Mouse (Mus musculus): Measurements from ENCODE around the gene Pard3b. TPM values are rescaled to one million over a fixed set of nuclear protein-coding genes. Genes with fewer than 3 reads are reported as not detected.

The Pard3b gene
- polyA plus RNA-seq, 1 experiment: not detected

DNA sequence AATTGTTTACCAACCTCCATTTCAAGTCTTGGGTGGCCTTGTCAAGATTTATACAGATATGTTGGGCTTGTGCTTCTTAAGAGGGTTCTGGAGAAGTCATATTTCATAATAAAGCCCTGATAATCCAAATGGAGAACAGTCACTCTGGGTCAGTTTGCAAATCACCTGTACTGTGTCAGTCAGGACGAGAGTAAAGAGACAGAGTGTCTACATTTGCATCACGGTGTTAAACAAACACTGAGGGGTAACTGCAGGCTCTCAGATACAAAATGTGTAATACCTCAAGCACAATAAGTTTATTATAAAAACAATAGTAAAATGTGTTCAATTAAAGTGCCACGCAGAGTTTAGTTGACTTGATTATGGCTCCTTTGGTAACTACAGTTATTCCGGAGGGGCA lies 91.0 kb downstream of the Pard3b start:
- WGBS: 60% methylated on average over 4 of the region's 4 CpGs
- H3K4me1 ChIP-seq (ENCODE audit: control insufficient read depth, insufficient read depth, low read length): no peaks in the 10 kb centered on the region
- TF ChIP-seq POLR2A (IDR thresholded peaks at IDR 0.05; ENCODE audit: insufficient read depth, low read depth, low read length): no peak
- no peak for TF ChIP-seq CTCF (IDR thresholded peaks at IDR 0.05; ENCODE audit: insufficient read depth, low read depth, low read length)

DNA sequence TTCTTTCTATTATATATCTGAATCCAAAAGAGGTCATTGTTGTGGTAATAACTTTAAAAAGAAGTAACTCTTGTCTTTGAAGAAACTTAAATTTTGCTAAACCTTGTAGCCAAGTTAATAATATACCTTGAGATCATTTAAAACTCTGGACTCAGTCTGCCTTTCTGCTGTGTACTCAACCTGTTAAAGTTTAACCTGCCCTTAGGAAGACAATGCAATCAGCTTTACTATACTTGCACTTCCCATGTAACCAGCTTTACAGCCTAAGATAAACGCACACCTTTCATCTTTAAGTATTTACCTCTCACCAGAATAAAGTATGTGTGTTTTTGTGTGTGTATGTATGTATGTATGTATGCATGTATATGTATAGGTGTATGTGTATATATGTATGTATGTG lies 97.9 kb downstream of the Pard3b start:
- 95% methylated on average over 1 of the region's 1 CpGs for WGBS
- no peak for TF ChIP-seq POLR2A (IDR thresholded peaks at IDR 0.05; ENCODE audit: insufficient read depth, low read depth, low read length)
- H3K27ac ChIP-seq (ENCODE audit: insufficient read depth, low read depth, low read length): no peak overlapping the region
- no peak overlapping the region for H3K4me3 ChIP-seq (ENCODE audit: insufficient read depth, low read depth, low read length)
- no peaks in the 10 kb centered on the region for H3K4me1 ChIP-seq (ENCODE audit: control insufficient read depth, insufficient read depth, low read length)

More for the DNA sequence above, 91.0 kb downstream of the Pard3b start:
- Histone ChIP-seq H3K4me3 (ENCODE audit: insufficient read depth, low read depth, low read length) (no peak overlapping the region), H3K27ac (ENCODE audit: insufficient read depth, low read depth, low read length) (no peak overlapping the region)

DNA sequence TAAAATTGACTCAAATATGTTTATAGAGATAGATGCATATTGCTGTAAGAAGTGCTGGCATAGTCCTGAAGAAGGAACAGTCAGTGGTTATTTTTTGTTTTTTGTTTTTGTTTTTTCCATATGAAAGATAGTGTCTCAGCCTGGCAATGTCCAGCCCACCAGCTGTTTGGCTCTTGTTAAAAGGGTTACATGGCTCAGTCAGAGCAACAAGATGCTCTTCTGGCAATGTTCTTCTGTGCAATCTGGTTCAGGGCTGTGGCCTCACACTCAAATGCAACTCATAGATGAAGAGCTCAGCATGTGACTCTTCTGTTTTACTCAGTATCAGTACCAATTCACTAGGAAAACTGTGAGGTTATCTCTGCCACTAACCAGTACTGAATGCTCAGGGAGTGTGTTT lies 104.2 kb downstream of the Pard3b start:
- Histone ChIP-seq H3K4me1 (ENCODE audit: control insufficient read depth, insufficient read depth, low read length) (no peaks in the 10 kb centered on the region), H3K27ac (ENCODE audit: insufficient read depth, low read depth, low read length) (no peak overlapping the region), H3K4me3 (ENCODE audit: insufficient read depth, low read depth, low read length) (no peak overlapping the region)
- TF ChIP-seq POLR2A (IDR thresholded peaks at IDR 0.05; ENCODE audit: insufficient read depth, low read depth, low read length): no peak
- no peak for TF ChIP-seq CTCF (IDR thresholded peaks at IDR 0.05; ENCODE audit: insufficient read depth, low read depth, low read length)

DNA sequence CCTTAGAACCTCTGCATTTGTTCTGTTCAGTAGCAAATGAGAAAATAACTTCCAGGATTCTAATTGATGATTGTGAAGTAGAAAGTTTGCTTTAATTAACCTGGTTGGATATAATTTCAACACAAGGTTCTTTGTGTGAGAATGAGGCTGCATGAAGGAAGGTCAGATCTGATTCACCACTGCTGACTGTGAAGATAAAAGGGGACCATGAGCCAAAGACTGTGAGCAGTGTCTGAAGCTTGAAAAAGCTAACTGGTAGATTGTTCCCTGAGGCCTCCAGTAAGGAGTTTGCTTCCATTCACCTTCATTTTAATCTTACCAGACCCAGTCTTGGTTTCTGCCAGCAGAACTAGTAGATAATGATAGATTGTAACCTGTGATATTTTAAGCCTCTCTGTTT lies 108.9 kb downstream of the Pard3b start:
- Histone ChIP-seq H3K4me3 (ENCODE audit: insufficient read depth, low read depth, low read length) (no peak overlapping the region), H3K4me1 (ENCODE audit: control insufficient read depth, insufficient read depth, low read length) (no peaks in the 10 kb centered on the region), H3K27ac (ENCODE audit: insufficient read depth, low read depth, low read length) (no peak overlapping the region)
- TF ChIP-seq POLR2A (IDR thresholded peaks at IDR 0.05; ENCODE audit: insufficient read depth, low read depth, low read length) (no peak), CTCF (IDR thresholded peaks at IDR 0.05; ENCODE audit: insufficient read depth, low read depth, low read length) (no peak)

DNA sequence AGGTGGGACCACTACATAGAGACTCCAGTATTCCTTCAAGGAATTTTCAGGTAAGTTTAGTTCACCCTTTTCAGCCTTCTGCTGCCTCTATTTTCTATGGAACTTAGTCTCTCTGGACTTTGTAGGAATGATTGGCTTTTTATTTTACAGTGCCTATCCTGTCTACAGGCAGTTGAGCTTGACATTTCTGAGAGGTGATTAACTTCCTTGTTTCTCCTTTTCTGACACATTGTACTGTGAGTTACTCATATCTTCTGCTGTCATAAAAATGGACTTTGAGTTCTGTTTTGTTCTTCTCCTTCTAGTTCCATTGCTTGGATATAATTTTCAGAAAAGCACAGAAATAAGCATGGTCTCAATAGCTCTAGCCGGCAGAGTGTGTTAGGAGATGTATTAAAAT lies 112.4 kb downstream of the Pard3b start:
- WGBS: 98% methylated on average over 1 of the region's 1 CpGs
- Histone ChIP-seq H3K27ac (ENCODE audit: insufficient read depth, low read depth, low read length) (no peak overlapping the region), H3K4me1 (ENCODE audit: control insufficient read depth, insufficient read depth, low read length) (no peaks in the 10 kb centered on the region), H3K4me3 (ENCODE audit: insufficient read depth, low read depth, low read length) (no peak overlapping the region)
- TF ChIP-seq CTCF (IDR thresholded peaks at IDR 0.05; ENCODE audit: insufficient read depth, low read depth, low read length) (no peak), POLR2A (IDR thresholded peaks at IDR 0.05; ENCODE audit: insufficient read depth, low read depth, low read length) (no peak)

DNA sequence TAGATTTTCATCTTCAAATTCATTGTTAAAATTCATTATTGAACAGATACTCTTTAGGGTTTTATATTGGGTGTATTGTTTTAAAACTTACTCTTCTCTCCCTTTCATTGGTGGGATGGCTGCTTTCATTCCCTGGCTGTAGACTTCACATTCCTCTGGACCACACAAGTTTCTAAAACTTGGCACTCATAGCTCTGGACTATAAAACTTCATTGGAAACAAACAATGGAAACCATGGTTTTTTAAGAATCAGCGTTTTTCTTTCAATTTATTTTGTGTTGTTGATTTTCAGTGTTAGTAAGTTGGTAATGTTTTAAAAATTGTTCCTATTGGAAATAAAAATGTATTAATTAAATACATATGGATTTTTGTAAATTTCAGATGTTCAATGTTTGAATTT lies 118.1 kb downstream of the Pard3b start:
- no peak overlapping the region for H3K27ac ChIP-seq (ENCODE audit: insufficient read depth, low read depth, low read length)
- 67% methylated on average over 1 of the region's 1 CpGs for WGBS
- no peak for TF ChIP-seq POLR2A (IDR thresholded peaks at IDR 0.05; ENCODE audit: insufficient read depth, low read depth, low read length)

DNA sequence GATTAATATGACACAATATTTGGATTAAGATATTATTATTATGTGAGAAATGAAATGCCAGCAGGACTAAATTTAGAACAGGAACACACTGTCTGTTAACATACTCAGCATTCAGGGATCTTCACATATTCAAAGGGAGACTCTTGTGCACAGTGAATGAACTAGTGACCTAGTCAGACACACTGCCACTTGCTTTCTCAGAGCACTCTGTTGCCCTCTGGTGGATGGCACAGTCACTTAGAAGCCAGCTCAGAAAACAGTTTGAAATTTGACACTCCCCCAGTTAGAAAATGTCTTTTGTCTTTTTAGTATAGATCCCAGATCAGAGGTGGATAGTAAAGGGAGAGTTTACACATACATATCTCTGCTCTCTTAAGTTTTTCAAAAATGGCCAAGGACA lies 132.6 kb downstream of the Pard3b start:
- TF ChIP-seq CTCF (IDR thresholded peaks at IDR 0.05; ENCODE audit: insufficient read depth, low read depth, low read length): no peak
- no peak for TF ChIP-seq POLR2A (IDR thresholded peaks at IDR 0.05; ENCODE audit: insufficient read depth, low read depth, low read length)
- H3K27ac ChIP-seq (ENCODE audit: insufficient read depth, low read depth, low read length): no peak overlapping the region
- no peaks in the 10 kb centered on the region for H3K4me1 ChIP-seq (ENCODE audit: control insufficient read depth, insufficient read depth, low read length)
- no peak overlapping the region for H3K4me3 ChIP-seq (ENCODE audit: insufficient read depth, low read depth, low read length)

More for the DNA sequence above, 118.1 kb downstream of the Pard3b start:
- no peak overlapping the region for H3K4me3 ChIP-seq (ENCODE audit: insufficient read depth, low read depth, low read length)
- no peaks in the 10 kb centered on the region for H3K4me1 ChIP-seq (ENCODE audit: control insufficient read depth, insufficient read depth, low read length)

DNA sequence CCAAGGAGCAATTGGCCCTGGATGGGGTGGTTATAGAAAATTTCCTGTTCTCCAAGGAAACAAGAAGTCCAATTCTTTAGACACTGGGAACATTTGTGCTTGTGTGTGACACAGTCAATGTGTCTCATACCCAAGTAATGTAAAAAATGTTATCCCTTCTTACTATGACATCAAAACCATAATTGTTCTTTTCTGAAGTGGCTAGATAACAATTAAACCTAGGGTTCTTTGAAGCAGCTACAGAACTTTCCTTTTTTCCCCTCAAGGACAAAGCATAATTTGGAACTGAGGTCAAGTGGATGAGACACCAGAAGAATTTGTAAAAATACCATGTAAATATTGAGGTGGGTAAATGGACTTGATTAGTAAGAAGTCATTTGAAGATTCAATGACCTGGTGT lies 140.1 kb downstream of the Pard3b start:
- Histone ChIP-seq H3K27ac (ENCODE audit: insufficient read depth, low read depth, low read length) (no peak overlapping the region), H3K4me1 (ENCODE audit: control insufficient read depth, insufficient read depth, low read length) (no peaks in the 10 kb centered on the region), H3K4me3 (ENCODE audit: insufficient read depth, low read depth, low read length) (no peak overlapping the region)
- no peak for TF ChIP-seq CTCF (IDR thresholded peaks at IDR 0.05; ENCODE audit: insufficient read depth, low read depth, low read length)
- no peak for TF ChIP-seq POLR2A (IDR thresholded peaks at IDR 0.05; ENCODE audit: insufficient read depth, low read depth, low read length)

DNA sequence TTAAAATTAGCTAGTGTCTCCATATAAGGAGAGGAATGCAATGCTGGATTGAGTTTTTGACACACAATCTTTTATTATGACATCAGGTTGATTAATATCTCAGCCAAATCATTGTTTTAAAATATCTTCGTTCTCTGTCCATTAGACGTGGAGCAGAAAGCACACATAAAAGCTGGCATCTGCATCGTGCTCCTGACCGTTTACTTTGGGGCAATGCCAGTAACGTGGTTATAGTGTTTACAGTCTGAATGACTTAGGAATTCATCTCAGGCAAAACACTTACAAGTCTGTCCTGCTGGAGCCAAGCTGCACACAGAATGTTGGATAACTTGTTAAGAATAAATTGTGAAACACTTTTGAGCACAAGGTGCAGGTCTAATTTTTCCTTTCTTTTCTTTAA lies 141.3 kb downstream of the Pard3b start:
- no peak overlapping the region for H3K4me3 ChIP-seq (ENCODE audit: insufficient read depth, low read depth, low read length)
- no peak overlapping the region for H3K27ac ChIP-seq (ENCODE audit: insufficient read depth, low read depth, low read length)
- H3K4me1 ChIP-seq (ENCODE audit: control insufficient read depth, insufficient read depth, low read length): no peaks in the 10 kb centered on the region
- 51% methylated on average over 5 of the region's 5 CpGs for WGBS
- TF ChIP-seq POLR2A (IDR thresholded peaks at IDR 0.05; ENCODE audit: insufficient read depth, low read depth, low read length) (no peak), CTCF (IDR thresholded peaks at IDR 0.05; ENCODE audit: insufficient read depth, low read depth, low read length) (no peak)

DNA sequence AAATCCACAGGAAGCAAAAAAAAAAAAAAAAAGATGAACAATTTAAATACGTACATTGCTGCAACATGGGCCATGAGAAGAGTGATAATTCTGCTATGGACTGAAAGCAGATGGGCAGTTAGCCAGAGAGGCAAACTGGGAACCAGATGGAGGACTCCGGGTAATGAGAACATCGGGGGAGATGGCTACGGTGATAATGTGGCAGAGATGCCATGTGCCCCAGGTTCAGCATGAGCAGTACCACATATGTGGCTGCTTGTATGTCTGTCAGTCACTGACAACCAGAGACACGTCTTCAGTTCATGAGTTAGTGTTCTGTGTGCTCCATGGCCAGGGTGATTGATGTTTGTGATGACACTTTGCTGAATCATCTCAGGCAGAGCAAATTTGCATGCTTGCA lies 157.7 kb downstream of the Pard3b start:
- WGBS: 88% methylated on average over 5 of the region's 5 CpGs
- no peak overlapping the region for H3K4me3 ChIP-seq (ENCODE audit: insufficient read depth, low read depth, low read length)
- no peaks in the 10 kb centered on the region for H3K4me1 ChIP-seq (ENCODE audit: control insufficient read depth, insufficient read depth, low read length)
- TF ChIP-seq POLR2A (IDR thresholded peaks at IDR 0.05; ENCODE audit: insufficient read depth, low read depth, low read length) (no peak), CTCF (IDR thresholded peaks at IDR 0.05; ENCODE audit: insufficient read depth, low read depth, low read length) (no peak)
- no peak overlapping the region for H3K27ac ChIP-seq (ENCODE audit: insufficient read depth, low read depth, low read length)
